Mouse (Mus musculus) forebrain, embryonic 14.5 days (tissue): ENCODE data around the gene Cela3a. TPM values are rescaled to one million over a fixed set of nuclear protein-coding genes. Genes with fewer than 3 reads are reported as not detected.
A peak's percentile ranks its signal among the peaks of the same experiment; 100 is the strongest.

Source experiments
- ATAC-seq: fragments of 200-750 bp; cut with Nextera tagmentation; 2 replicates; pipeline ENCODE4 v1.8.0; 2017; ENCODE audit warnings: mild to moderate bottlenecking, moderate library complexity
- DNase-seq: peaks from one replicate; pipeline ENCODE4 v3.0.0-alpha.2; 2015; ENCODE audit warnings: low spot score
- H3K27ac ChIP-seq: fragments of 300-500 bp; sonication (generic); 2 replicates; pipeline ENCODE4 v1.5.1; 2014; ENCODE audit warnings: low read depth, mild to moderate bottlenecking, control low read depth, low read length, moderate library complexity
- H3K27me3 ChIP-seq: fragments of 300-500 bp; sonication (generic); replicated peaks from 2 replicates; pipeline ENCODE4 v1.6.1; 2014; ENCODE audit warnings: low read length, control low read depth, mixed read lengths; ENCODE audit not compliant: control insufficient read depth, insufficient read depth
- H3K36me3 ChIP-seq: fragments of 300-500 bp; sonication (generic); 2 replicates; pipeline ENCODE4 v1.6.1; 2014; ENCODE audit warnings: low read length, control low read depth; ENCODE audit not compliant: control insufficient read depth, insufficient read depth
- H3K4me1 ChIP-seq: fragments of 300-500 bp; sonication (generic); 2 replicates; pipeline ENCODE4 v1.6.1; 2014; ENCODE audit warnings: antibody characterized with exemption, low read length, control low read depth; ENCODE audit not compliant: control insufficient read depth, insufficient read depth
- H3K4me2 ChIP-seq: fragments of 300-500 bp; sonication (generic); 2 replicates; pipeline ENCODE4 v1.6.1; 2014; ENCODE audit warnings: mild to moderate bottlenecking, control low read depth, low read length
- H3K4me3 ChIP-seq: fragments of 300-500 bp; sonication (generic); 2 replicates; pipeline ENCODE4 v1.5.1; 2014; ENCODE audit warnings: low read depth, low read length, control low read depth
- H3K9ac ChIP-seq: fragments of 300-500 bp; sonication (generic); 2 replicates; pipeline ENCODE4 v1.6.1; 2014; ENCODE audit warnings: mild to moderate bottlenecking, low read length, control low read depth, moderate library complexity
- H3K9me3 ChIP-seq: fragments of 300-500 bp; sonication (generic); replicated peaks from 2 replicates; pipeline ENCODE4 v1.6.1; 2016; ENCODE audit warnings: low read length, control low read depth, mixed read lengths; ENCODE audit not compliant: control insufficient read depth
- WGBS: fragments of 180-500 bp; shearing (Covaris S2); extraction: QIAGEN DNeasy Blood & Tissue Kit; methylation state at CpG from one replicate; pipeline ENCODE4 v1.1.7; 2014; 5-methylcytosine and 5-hydroxymethylcytosine counted together
- polyA plus RNA-seq: library from polyadenylated mRNA; unstranded; fragments of >200 nt; fragmentation: Nextera tagmentation; extraction: Ambion mirVana; gene quantifications from 2 replicates; pipeline ENCODE4 v1.2.1, GENCODE M21; 2014

Cela3a gene
- polyA plus RNA-seq, 1 experiment from 2014 or later = not detected

GRCm38 (mm10) chr4:137379085-137379484 is 30.5 kb downstream of the Cela3a start:
- no peaks in the 10 kb centered on the region for H3K4me1 ChIP-seq
- H3K9ac ChIP-seq = no peak overlapping the region
- no peak for DNase-seq
- H3K36me3 ChIP-seq = no peaks in the 10 kb centered on the region
- H3K27me3 ChIP-seq = no peaks in the 10 kb centered on the region
- no peak overlapping the region for H3K4me3 ChIP-seq
- no peaks in the 10 kb centered on the region for H3K9me3 ChIP-seq
- ATAC-seq = no peak
- H3K4me2 ChIP-seq = no peak overlapping the region
- no peak overlapping the region for H3K27ac ChIP-seq
- WGBS = 79% methylated on average over 3 of the region's 3 CpGs

DNA sequence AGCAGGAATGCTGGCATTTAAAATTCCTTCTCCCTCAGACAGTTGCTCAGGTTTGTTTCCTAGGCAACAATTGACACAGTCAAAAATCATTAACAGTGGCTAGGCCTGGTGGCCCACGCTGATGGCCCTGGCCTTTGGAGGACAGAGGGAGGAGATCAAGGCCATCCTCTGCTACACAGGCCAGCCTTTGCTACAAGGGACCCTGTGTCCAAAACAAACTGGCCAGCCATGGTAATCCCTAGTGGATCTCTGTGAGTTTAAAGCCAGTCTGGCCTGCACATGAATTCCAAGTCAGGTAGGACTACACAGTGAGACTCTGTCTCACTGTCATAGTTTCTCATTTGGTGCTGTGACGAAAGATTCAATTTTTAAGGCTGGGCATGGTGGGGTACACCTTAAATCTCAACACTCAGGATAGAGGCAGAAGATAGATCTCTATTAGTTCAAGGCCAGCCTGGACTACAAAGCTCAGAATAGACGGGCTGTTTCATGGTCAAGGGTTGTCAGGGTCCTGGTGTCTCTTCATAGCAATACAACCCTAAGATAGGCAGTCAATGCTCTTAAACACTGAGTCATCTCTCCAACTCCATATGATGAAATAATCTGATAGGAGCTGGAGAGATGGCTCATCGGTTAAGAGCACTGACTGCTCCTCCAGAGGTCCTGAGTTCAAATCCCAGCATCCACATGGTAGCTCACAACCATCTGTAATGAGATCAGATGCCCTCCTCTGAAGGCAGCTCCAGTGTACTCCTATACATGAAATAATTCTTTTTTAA is 31.9 kb downstream of the Cela3a start:
- no peak overlapping the region for H3K4me2 ChIP-seq
- H3K9ac ChIP-seq = no peak overlapping the region
- ATAC-seq = no peak
- H3K4me3 ChIP-seq = no peak overlapping the region
- no peaks in the 10 kb centered on the region for H3K4me1 ChIP-seq
- no peak overlapping the region for H3K27ac ChIP-seq
- no peaks in the 10 kb centered on the region for H3K9me3 ChIP-seq
- H3K36me3 ChIP-seq = no peaks in the 10 kb centered on the region
- WGBS = 82% methylated on average over 4 of the region's 4 CpGs
- DNase-seq = no peak
- no peaks in the 10 kb centered on the region for H3K27me3 ChIP-seq

DNA sequence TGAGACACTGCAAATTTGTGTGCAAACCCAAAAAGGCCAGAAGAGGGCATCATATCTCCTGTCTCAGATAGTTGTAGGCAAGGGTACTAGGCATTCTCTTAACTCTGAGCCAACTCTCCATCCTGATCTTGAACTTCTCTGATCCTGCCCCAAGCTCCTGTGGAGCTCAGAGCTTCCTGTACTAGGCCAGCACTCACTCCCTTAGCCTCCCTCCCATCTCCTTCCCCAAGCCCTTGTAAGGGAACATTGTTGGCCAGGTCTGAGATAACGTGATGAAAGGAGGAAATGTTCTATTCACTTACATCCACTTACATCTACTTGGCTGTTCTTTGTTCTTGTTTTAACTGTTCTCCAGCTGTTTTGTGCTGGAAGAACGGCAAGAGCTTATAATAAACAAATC is 32.8 kb downstream of the Cela3a start:
- H3K27ac ChIP-seq = no peak overlapping the region
- DNase-seq = no peak
- 62% methylated on average over 2 of the region's 2 CpGs for WGBS
- H3K36me3 ChIP-seq = no peaks in the 10 kb centered on the region
- H3K4me2 ChIP-seq = no peak overlapping the region
- no peaks in the 10 kb centered on the region for H3K4me1 ChIP-seq
- H3K27me3 ChIP-seq = no peaks in the 10 kb centered on the region
- H3K4me3 ChIP-seq = no peak overlapping the region
- ATAC-seq = no peak
- H3K9me3 ChIP-seq = no peaks in the 10 kb centered on the region
- H3K9ac ChIP-seq = no peak overlapping the region

DNA sequence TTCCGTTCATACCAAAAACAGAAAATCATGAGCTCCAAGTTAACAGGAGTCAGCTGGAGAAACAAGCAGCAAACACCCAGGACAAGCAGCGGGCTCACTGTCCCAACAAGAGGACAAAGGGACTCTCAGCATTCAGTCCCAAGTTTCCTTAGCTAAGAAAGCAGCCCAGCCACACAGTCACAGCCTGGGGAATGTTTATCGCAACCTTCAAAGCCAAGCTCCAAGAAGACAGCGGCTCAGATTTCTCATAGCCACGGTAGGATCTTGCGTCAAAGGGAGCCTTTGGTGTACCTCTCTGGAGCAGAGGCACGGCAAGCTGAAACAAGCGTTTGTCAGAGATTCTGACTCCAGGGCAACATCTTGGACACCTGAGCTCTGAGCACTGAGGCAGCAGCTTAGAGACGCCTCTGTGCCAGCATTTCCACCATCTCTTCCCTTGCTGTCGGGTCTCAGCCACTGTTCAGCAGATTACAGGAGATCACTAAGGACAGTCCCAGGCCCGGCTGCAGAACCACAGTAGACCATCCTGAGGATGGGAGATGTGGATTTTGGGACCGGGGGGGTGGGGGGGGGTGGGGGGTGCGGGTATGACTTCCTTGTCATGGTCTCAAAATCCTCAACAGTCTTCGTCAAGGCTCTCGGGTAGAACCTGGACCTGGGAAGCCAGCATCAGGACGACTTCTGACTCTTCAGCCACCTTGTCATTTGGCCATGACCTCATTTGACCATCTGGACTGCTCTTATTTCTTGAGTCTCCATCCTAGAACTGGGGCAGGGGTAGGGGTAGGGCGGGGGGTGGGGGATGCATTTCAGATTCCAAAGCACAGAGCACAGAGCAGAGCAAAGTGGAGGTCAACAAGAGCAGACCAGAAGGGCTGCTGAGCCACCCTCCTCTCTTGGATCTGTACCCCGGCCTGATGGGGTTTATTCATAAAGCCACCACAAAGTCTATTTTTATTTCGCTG is 34.0 kb downstream of the Cela3a start:
- WGBS = 63% methylated on average over 19 of the region's 19 CpGs
- Histone ChIP-seq H3K4me1 (no peaks in the 10 kb centered on the region), H3K4me2 (no peak overlapping the region), H3K9ac (no peak overlapping the region), H3K36me3 (no peaks in the 10 kb centered on the region), H3K4me3 (no peak overlapping the region), H3K27ac (no peak overlapping the region), H3K9me3 (no peaks in the 10 kb centered on the region), H3K27me3 (no peaks in the 10 kb centered on the region)
- ATAC-seq = no peak
- DNase-seq = no peak

GRCm38 (mm10) chr4:137373711-137374110 is 35.9 kb downstream of the Cela3a start:
- Histone ChIP-seq H3K4me3 (no peak overlapping the region), H3K4me1 (no peaks in the 10 kb centered on the region), H3K36me3 (no peaks in the 10 kb centered on the region), H3K27ac (no peak overlapping the region), H3K9ac (no peak overlapping the region), H3K4me2 (no peak overlapping the region), H3K27me3 (no peaks in the 10 kb centered on the region), H3K9me3 (no peaks in the 10 kb centered on the region)
- ATAC-seq (no peak), DNase-seq (no peak)
- 62% methylated on average over 6 of the region's 6 CpGs for WGBS

DNA sequence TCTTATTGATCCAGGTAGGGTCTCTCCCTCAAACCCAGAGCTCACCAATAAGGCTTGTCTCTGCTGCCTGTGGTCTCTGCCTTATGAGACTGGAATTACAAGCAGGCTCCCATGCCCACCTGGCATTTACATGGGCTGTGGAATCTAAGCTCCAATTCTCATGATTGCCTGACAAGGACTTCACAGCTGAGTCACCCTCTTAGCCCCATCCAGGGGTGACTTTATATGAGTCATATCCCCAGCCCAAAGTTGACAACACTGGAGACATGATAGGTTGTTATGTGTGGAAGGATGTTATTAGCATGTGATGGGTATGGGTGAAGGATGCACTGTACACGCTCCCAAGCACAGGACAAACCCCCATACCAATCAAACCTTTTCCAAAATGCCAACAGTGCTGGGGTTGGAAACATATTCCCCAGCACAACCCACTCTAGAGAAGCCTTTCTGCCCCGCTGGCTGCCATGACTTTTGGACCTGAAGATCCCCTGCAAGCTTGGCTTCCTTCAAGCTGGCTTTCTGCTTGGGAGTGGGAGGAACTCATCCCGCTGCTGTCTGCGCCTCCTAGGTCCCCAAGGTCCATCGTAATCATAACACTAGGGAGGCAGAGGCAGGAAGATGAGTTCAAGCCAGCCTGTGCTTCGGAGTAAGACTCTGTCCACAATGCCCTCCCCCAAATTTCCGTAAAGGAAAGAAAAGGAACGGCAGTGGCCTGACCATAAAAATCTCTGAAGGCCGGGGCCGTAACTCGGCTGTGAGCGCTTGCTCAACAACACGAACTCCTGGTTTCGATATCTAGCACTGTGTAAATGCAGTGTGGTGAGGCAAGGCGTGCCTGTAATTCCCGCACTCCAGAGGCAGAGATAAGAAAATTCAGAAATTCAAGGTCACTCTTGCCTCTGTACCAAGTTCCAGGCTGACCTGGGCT is 37.7 kb downstream of the Cela3a start:
- Histone ChIP-seq H3K36me3 (no peaks in the 10 kb centered on the region), H3K4me3 (no peak overlapping the region), H3K27me3 (no peaks in the 10 kb centered on the region), H3K27ac (no peak overlapping the region), H3K9me3 (no peaks in the 10 kb centered on the region), H3K9ac (no peak overlapping the region), H3K4me1 (no peaks in the 10 kb centered on the region), H3K4me2 (no peak overlapping the region)
- ATAC-seq (no peak), DNase-seq (no peak)
- 93% methylated on average over 16 of the region's 16 CpGs for WGBS

DNA sequence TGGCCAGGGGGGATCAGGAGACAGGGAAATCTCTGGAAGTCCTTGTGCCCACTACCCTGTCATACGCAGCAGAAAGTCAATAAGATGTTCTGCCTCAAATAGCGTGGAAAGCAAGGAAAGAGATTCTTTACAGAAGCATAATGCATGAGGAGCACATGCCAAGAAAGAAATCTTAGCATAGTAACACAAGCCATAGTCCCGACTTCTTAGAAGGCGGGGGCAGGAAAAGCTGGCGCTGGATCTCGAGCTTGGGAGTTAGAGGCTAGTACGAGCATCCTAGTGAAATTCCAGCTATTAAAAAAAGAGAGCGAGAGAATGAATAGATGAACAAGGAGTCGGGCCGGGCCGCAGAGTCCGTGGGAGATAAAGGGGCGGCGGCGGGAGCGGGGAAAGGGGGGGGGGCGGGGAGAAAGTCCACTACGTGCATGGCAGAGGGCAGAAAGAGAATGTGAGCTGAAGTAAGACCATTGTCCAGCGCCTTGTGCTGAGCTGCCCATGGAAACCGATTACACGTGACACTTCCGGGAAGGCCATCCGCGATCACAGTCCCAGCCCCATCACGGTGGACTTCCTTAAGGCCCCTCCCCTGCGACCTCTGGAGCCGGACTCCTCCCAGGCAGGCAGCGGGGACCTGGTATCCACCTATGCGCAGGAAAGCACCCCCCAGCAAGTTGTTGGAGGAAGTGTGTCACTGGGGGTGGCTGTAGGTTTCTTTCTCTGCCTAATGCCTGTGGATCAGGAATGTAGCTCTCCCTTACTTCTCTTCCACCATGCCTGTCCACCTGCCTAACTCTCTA is 39.4 kb downstream of the Cela3a start:
- H3K9me3 ChIP-seq = no peaks in the 10 kb centered on the region
- H3K36me3 ChIP-seq = no peaks in the 10 kb centered on the region
- H3K4me2 ChIP-seq = peak overlapping the region; percentile 53
- ATAC-seq (no peak), DNase-seq (peak; percentile 38)
- H3K27ac ChIP-seq = no peak overlapping the region
- peak overlapping the region; percentile 56 for H3K9ac ChIP-seq
- 9% methylated on average over 28 of the region's 29 CpGs for WGBS
- no peaks in the 10 kb centered on the region for H3K4me1 ChIP-seq
- H3K4me3 ChIP-seq = peak overlapping the region; percentile 21
- no peaks in the 10 kb centered on the region for H3K27me3 ChIP-seq

GRCm38 (mm10) chr4:137368198-137368597 is 41.4 kb downstream of the Cela3a start:
- Histone ChIP-seq H3K27ac (no peak overlapping the region), H3K36me3 (no peaks in the 10 kb centered on the region), H3K4me2 (no peak overlapping the region), H3K4me1 (no peaks in the 10 kb centered on the region), H3K9me3 (no peaks in the 10 kb centered on the region), H3K27me3 (no peaks in the 10 kb centered on the region), H3K4me3 (no peak overlapping the region), H3K9ac (no peak overlapping the region)
- DNase-seq (no peak), ATAC-seq (no peak)
- 26% methylated on average over 1 of the region's 1 CpGs for WGBS
